12 mouse cellular contexts compared by ENCODE assay signal in genomic region chr3:126630111-126630869, GRCm38 (mm10). TPM values are rescaled to one million over a fixed set of nuclear protein-coding genes. Genes with fewer than 3 reads are reported as not detected.
DNase-seq lines count a peak whose midpoint lies in the region; ATAC-seq and TF ChIP-seq lines count a peak whose summit lies in the region.
"Had no signal": no experiment of that assay in that cellular context is flagged by ENCODE, and none has a peak within 500 bp of the region (broad histone marks: within the 10 kb centered on the region; RNA-seq: fewer than 3 reads in every experiment).

No protein-coding gene starts in this region.

- no peak overlapping the region for H3K4me3 ChIP-seq in heart, adult 2 months
- H3K4me3 ChIP-seq: embryonic facial prominence, embryonic 12.5 days; left cerebral cortex, adult 2 months had no signal

- no peak for TF ChIP-seq POLR2A in heart, adult 2 months (IDR thresholded peaks at IDR 0.05; ENCODE audit: insufficient read depth, low read depth, low read length)

- peak; percentile 44 for ATAC-seq in activated CD4-positive, CD25-positive, alpha-beta regulatory T cell, adult 4 months
- ATAC-seq in cerebellum, adult (ENCODE audit: insufficient number of reproducible peaks, low FRiP score, low TSS enrichment): no peak
- ATAC-seq in erythroblast, adult 5-6 weeks (replicated peaks; ENCODE audit: low FRiP score, poor library complexity, severe bottlenecking): no peak

- peak overlapping the region; percentile 57; the same call in 1 of the 2 replicates for H3K9ac ChIP-seq in heart, adult 2 months (ENCODE audit: low read depth, low read length)
- H3K9ac ChIP-seq: embryonic facial prominence, embryonic 12.5 days; liver, embryonic 14.5 days had no signal

- peak; percentile 48; the same call in 1 of the 2 replicates for TF ChIP-seq EP300 in heart, adult 2 months (IDR thresholded peaks at IDR 0.05; ENCODE audit: insufficient read depth, low read depth, low read length)

- WGBS in heart, adult 2 months: 13% methylated on average over 19 of the region's 19 CpGs

- H3K36me3 ChIP-seq in heart, adult 2 months (ENCODE audit: control insufficient read depth, insufficient read depth, low read length): peaks cover 15% of the 10 kb centered on the region
- H3K36me3 ChIP-seq: embryonic facial prominence, embryonic 12.5 days; G1E had no signal

- H3K27ac ChIP-seq in heart, adult 2 months: peak overlapping the region; percentile 40
- H3K27ac ChIP-seq: embryonic facial prominence, embryonic 12.5 days; left cerebral cortex, adult 2 months; liver, embryonic 14.5 days had no signal

- H3K4me1 ChIP-seq in heart, adult 2 months (ENCODE audit: control insufficient read depth, insufficient read depth, low read length): peaks cover 16% of the 10 kb centered on the region
- H3K4me1 ChIP-seq: embryonic facial prominence, embryonic 12.5 days had no signal

- peak; percentile 32 for DNase-seq in CD4-positive helper T cell, adult 2 months (ENCODE audit: low read depth, low spot score)
- peak; percentile 64 to 70 for DNase-seq in heart, adult 2 months
- DNase-seq in induced T-regulatory cell, adult 2 months (ENCODE audit: low read depth): peak; percentile 49
- no peak for DNase-seq in right cerebral cortex, postnatal 4 days
- no peak for DNase-seq in adipocyte (ENCODE audit: low spot score)

- intact Hi-C loops in heart, adult 2 months (cut with DNase I): loop anchor here (5.0 kb wide), 1 partner anchor 33 kb away; the partner anchor contains the start of gene Camk2d

- H3K27me3 ChIP-seq in heart, adult 2 months (ENCODE audit: control insufficient read depth, insufficient read depth, low read length): no peaks in the 10 kb centered on the region
- H3K27me3 ChIP-seq: embryonic facial prominence, embryonic 12.5 days had no signal

- TF ChIP-seq CTCF in heart, adult 2 months (IDR thresholded peaks at IDR 0.05): no peak

- H3K79me2 ChIP-seq in heart, adult 2 months (replicated peaks; ENCODE audit: control insufficient read depth, insufficient read depth, low read length): peaks cover 1% of the 10 kb centered on the region; the same call in 1 of the 2 replicates

RNA-seq across cellular contexts. Expression of gene Camk2d, which starts 34.2 kb away (rescaled TPM):
- polyA plus RNA-seq in activated CD4-positive, CD25-positive, alpha-beta regulatory T cell, adult 4 months (2017; shearing (Covaris generic)): 10 to 100 TPM; 41.6 to 80.5 TPM
- 100 to 1,000 TPM; 131 to 133 TPM for total RNA-seq in heart, adult 2 months (2021)
- 135 and 218 TPM in 2 replicates for polyA plus RNA-seq in heart, adult 2 months (2012; rRNA removed)
- total RNA-seq in erythroblast, adult 5-6 weeks (2015; ENCODE audit: low replicate concordance): 1.9 and 11.1 TPM in 2 replicates
- 5.6 and 11.7 TPM in 2 replicates for total RNA-seq in erythroblast, adult 5-6 weeks (2017; ENCODE audit: low replicate concordance)
- polyA plus RNA-seq: G1E had no signal

Comparison
In these comparisons a context has a peak if more than half of its experiments do, and no peak if none do; other contexts are left out.
1. DNase-seq: peak in CD4-positive helper T cell, adult 2 months (single experiment), heart, adult 2 months (2 of 2) and induced T-regulatory cell, adult 2 months (single experiment); none in right cerebral cortex, postnatal 4 days (single experiment) and adipocyte (single experiment).
2. RNA of gene Camk2d, which starts 34.2 kb away (total RNA-seq): 131 to 133 TPM in heart, adult 2 months; 1.9 to 11.7 TPM in erythroblast, adult 5-6 weeks; every median in the first group is over 10 times any median in the second.